Mouse (Mus musculus) kidney, adult 2 months (tissue): Measurements from ENCODE around the gene Gm45623.

Experiments
- CTCF ChIP-seq: fragments of 200-500 bp; conservative IDR thresholded peaks from 2 replicates; pipeline ENCODE4 v1.5.1; 2011; ENCODE audit warnings: low read depth, mild to moderate bottlenecking, control low read depth, low read length, moderate library complexity, mixed read lengths; ENCODE audit not compliant: insufficient read depth, insufficient read length
- POLR2A ChIP-seq: fragments of 200-500 bp; IDR thresholded peaks from one replicate; pipeline ENCODE4 v1.6.1; 2011; ENCODE audit warnings: low read depth, low read length, control low read depth

DNA sequence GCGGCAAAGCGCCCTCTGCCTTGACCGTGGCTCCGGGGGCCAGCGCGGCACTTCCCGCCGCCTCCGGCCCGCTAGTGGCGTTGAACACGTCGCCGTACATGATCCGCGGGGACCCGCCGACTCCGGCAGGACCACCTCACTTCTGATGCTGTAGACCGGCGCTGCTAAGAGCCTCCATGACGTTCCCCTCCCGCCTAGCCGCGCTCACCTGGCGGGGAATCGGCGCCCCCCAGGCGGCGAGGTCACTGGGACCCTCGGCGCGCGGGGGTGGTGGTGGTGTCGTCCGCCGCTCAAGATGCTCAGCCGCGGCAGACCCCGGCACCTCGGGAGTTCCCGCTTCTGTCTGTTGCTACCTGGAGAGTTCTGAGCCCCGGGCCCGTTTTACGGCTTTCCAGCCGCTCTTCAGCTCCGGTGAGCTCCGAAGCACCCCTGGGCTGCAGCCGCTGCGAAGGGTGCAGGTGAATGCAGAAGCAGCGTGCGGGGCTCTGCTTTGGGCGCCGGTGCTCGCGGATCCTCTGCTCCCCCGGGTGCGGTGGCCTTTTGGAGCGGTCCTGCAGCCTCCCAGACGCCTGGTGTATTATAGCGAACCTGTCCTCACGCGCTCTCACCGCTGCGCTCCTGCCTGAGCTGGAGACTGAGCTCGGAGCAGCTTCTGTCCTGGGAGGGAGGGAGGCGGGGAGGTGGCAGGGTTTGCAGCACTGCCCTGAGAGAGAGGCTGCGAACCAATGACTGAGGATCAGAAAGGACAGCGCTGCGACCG, at the start of gene Gm45623:
- TF ChIP-seq POLR2A = no peak
- no peak for TF ChIP-seq CTCF
